Mouse (Mus musculus): Measurements from ENCODE around the gene Unc80. TPM values are rescaled to one million over a fixed set of nuclear protein-coding genes. Genes with fewer than 3 reads are reported as not detected.

Gene Unc80
- polyA plus RNA-seq, 1 experiment, result not detected

GRCm38 (mm10) chr1:66655119-66655746, 187.1 kb downstream of the Unc80 start:
- TF ChIP-seq CEBPB (IDR thresholded peaks at IDR 0.05; ENCODE audit: low read depth) (no peak), MYOD1 (IDR thresholded peaks at IDR 0.05; ENCODE audit: control insufficient read depth, insufficient read length, low read depth) (no peak), MYOG (IDR thresholded peaks at IDR 0.05; ENCODE audit: control insufficient read depth, extremely low read depth, insufficient read length) (no peak), MAX (IDR thresholded peaks at IDR 0.05) (no peak), CTCF (IDR thresholded peaks at IDR 0.05; ENCODE audit: control insufficient read depth, insufficient read depth, insufficient read length) (no peak), FOSL1 (IDR thresholded peaks at IDR 0.05; ENCODE audit: insufficient read depth, low read length, poor library complexity, severe bottlenecking) (no peak), USF1 (IDR thresholded peaks at IDR 0.05; ENCODE audit: low read depth) (no peak)
- no peaks in the 10 kb centered on the region for H3K79me3 ChIP-seq (ENCODE audit: low read depth)
- H3K36me3 ChIP-seq (ENCODE audit: control insufficient read depth, insufficient read depth), result no peaks in the 10 kb centered on the region
- no peak overlapping the region for H3K4me3 ChIP-seq (ENCODE audit: insufficient read depth, poor library complexity, severe bottlenecking)
- no peaks in the 10 kb centered on the region for H3K27me3 ChIP-seq (ENCODE audit: control insufficient read depth, insufficient read depth, insufficient read length)
- H3K79me2 ChIP-seq (ENCODE audit: control insufficient read depth, insufficient read depth), result no peaks in the 10 kb centered on the region
- H3ac ChIP-seq (ENCODE audit: control insufficient read depth, insufficient read length, low read depth), result no peak overlapping the region

- Histone ChIP-seq H3K36me3 (ENCODE audit: control insufficient read depth, insufficient read depth) (no peaks in the 10 kb centered on the region), H3K79me3 (ENCODE audit: low read depth) (no peaks in the 10 kb centered on the region), H3K4me3 (ENCODE audit: insufficient read depth, poor library complexity, severe bottlenecking) (no peak overlapping the region), H3K27me3 (ENCODE audit: control insufficient read depth, insufficient read depth, insufficient read length) (no peaks in the 10 kb centered on the region), H3K79me2 (ENCODE audit: control insufficient read depth, insufficient read depth) (no peaks in the 10 kb centered on the region), H3ac (ENCODE audit: control insufficient read depth, insufficient read length, low read depth) (no peak overlapping the region)
- TF ChIP-seq USF1 (IDR thresholded peaks at IDR 0.05; ENCODE audit: low read depth) (no peak), MAX (IDR thresholded peaks at IDR 0.05) (no peak), MYOG (IDR thresholded peaks at IDR 0.05; ENCODE audit: control insufficient read depth, extremely low read depth, insufficient read length) (no peak), FOSL1 (IDR thresholded peaks at IDR 0.05; ENCODE audit: insufficient read depth, low read length, poor library complexity, severe bottlenecking) (no peak), CEBPB (IDR thresholded peaks at IDR 0.05; ENCODE audit: low read depth) (no peak), MYOD1 (IDR thresholded peaks at IDR 0.05; ENCODE audit: control insufficient read depth, insufficient read length, low read depth) (no peak), CTCF (IDR thresholded peaks at IDR 0.05; ENCODE audit: control insufficient read depth, insufficient read depth, insufficient read length) (no peak)
These were observed 187.6 kb downstream of the Unc80 start for GRCm38 (mm10) chr1:66655747-66656119.

GRCm38 (mm10) chr1:66671475-66671874, 203.3 kb downstream of the Unc80 start:
- TF ChIP-seq USF1 (IDR thresholded peaks at IDR 0.05; ENCODE audit: low read depth) (no peak), MYOD1 (IDR thresholded peaks at IDR 0.05; ENCODE audit: control insufficient read depth, insufficient read length, low read depth) (no peak), FOSL1 (IDR thresholded peaks at IDR 0.05; ENCODE audit: insufficient read depth, low read length, poor library complexity, severe bottlenecking) (no peak), MAX (IDR thresholded peaks at IDR 0.05) (no peak), MYOG (IDR thresholded peaks at IDR 0.05; ENCODE audit: control insufficient read depth, extremely low read depth, insufficient read length) (no peak), CEBPB (IDR thresholded peaks at IDR 0.05; ENCODE audit: low read depth) (no peak), CTCF (IDR thresholded peaks at IDR 0.05; ENCODE audit: control insufficient read depth, insufficient read depth, insufficient read length) (no peak)
- Histone ChIP-seq H3K36me3 (ENCODE audit: control insufficient read depth, insufficient read depth) (no peaks in the 10 kb centered on the region), H3K79me2 (ENCODE audit: control insufficient read depth, insufficient read depth) (no peaks in the 10 kb centered on the region), H3ac (ENCODE audit: control insufficient read depth, insufficient read length, low read depth) (no peak overlapping the region), H3K79me3 (ENCODE audit: low read depth) (no peaks in the 10 kb centered on the region), H3K4me3 (ENCODE audit: insufficient read depth, poor library complexity, severe bottlenecking) (no peak overlapping the region), H3K27me3 (ENCODE audit: control insufficient read depth, insufficient read depth, insufficient read length) (peaks cover 20% of the 10 kb centered on the region)

- Histone ChIP-seq H3K36me3 (ENCODE audit: control insufficient read depth, insufficient read depth) (no peaks in the 10 kb centered on the region), H3ac (ENCODE audit: control insufficient read depth, insufficient read length, low read depth) (no peak overlapping the region), H3K4me3 (ENCODE audit: insufficient read depth, poor library complexity, severe bottlenecking) (no peak overlapping the region), H3K79me3 (ENCODE audit: low read depth) (no peaks in the 10 kb centered on the region), H3K27me3 (ENCODE audit: control insufficient read depth, insufficient read depth, insufficient read length) (peaks cover 23% of the 10 kb centered on the region), H3K79me2 (ENCODE audit: control insufficient read depth, insufficient read depth) (no peaks in the 10 kb centered on the region)
- no peak for TF ChIP-seq CTCF (IDR thresholded peaks at IDR 0.05; ENCODE audit: control insufficient read depth, insufficient read depth, insufficient read length)
- TF ChIP-seq CEBPB (IDR thresholded peaks at IDR 0.05; ENCODE audit: low read depth), result no peak
- TF ChIP-seq MYOG (IDR thresholded peaks at IDR 0.05; ENCODE audit: control insufficient read depth, extremely low read depth, insufficient read length), result no peak
- no peak for TF ChIP-seq MAX (IDR thresholded peaks at IDR 0.05)
- no peak for TF ChIP-seq USF1 (IDR thresholded peaks at IDR 0.05; ENCODE audit: low read depth)
- TF ChIP-seq FOSL1 (IDR thresholded peaks at IDR 0.05; ENCODE audit: insufficient read depth, low read length, poor library complexity, severe bottlenecking), result no peak
- no peak for TF ChIP-seq MYOD1 (IDR thresholded peaks at IDR 0.05; ENCODE audit: control insufficient read depth, insufficient read length, low read depth)
These were observed 204.6 kb downstream of the Unc80 start for GRCm38 (mm10) chr1:66672812-66673211.

- no peak overlapping the region for H3K4me3 ChIP-seq (ENCODE audit: insufficient read depth, poor library complexity, severe bottlenecking)
- no peak overlapping the region for H3ac ChIP-seq (ENCODE audit: control insufficient read depth, insufficient read length, low read depth)
- no peaks in the 10 kb centered on the region for H3K36me3 ChIP-seq (ENCODE audit: control insufficient read depth, insufficient read depth)
- peaks cover 10% of the 10 kb centered on the region for H3K27me3 ChIP-seq (ENCODE audit: control insufficient read depth, insufficient read depth, insufficient read length)
- no peaks in the 10 kb centered on the region for H3K79me3 ChIP-seq (ENCODE audit: low read depth)
- H3K79me2 ChIP-seq (ENCODE audit: control insufficient read depth, insufficient read depth), result no peaks in the 10 kb centered on the region
- TF ChIP-seq MAX (IDR thresholded peaks at IDR 0.05) (no peak), CEBPB (IDR thresholded peaks at IDR 0.05; ENCODE audit: low read depth) (no peak), USF1 (IDR thresholded peaks at IDR 0.05; ENCODE audit: low read depth) (no peak), MYOG (IDR thresholded peaks at IDR 0.05; ENCODE audit: control insufficient read depth, extremely low read depth, insufficient read length) (no peak), CTCF (IDR thresholded peaks at IDR 0.05; ENCODE audit: control insufficient read depth, insufficient read depth, insufficient read length) (no peak), FOSL1 (IDR thresholded peaks at IDR 0.05; ENCODE audit: insufficient read depth, low read length, poor library complexity, severe bottlenecking) (no peak), MYOD1 (IDR thresholded peaks at IDR 0.05; ENCODE audit: control insufficient read depth, insufficient read length, low read depth) (no peak)
These were observed 209.8 kb downstream of the Unc80 start for GRCm38 (mm10) chr1:66677928-66678327.
